Mouse (Mus musculus) induced T-regulatory cell, adult 2 months (primary cell): Measurements from ENCODE around the gene Sct.
"Not testable (repeated sequence)": the region's sequence is repeated elsewhere in the genome, so short reads cannot be mapped to it uniquely, and the experiment has no call there.

Experiments used
- DNase-seq: peaks from one replicate; pipeline ENCODE4 v3.0.0-alpha.2; 2012; ENCODE audit warnings: low read depth

Gene Sct

DNA sequence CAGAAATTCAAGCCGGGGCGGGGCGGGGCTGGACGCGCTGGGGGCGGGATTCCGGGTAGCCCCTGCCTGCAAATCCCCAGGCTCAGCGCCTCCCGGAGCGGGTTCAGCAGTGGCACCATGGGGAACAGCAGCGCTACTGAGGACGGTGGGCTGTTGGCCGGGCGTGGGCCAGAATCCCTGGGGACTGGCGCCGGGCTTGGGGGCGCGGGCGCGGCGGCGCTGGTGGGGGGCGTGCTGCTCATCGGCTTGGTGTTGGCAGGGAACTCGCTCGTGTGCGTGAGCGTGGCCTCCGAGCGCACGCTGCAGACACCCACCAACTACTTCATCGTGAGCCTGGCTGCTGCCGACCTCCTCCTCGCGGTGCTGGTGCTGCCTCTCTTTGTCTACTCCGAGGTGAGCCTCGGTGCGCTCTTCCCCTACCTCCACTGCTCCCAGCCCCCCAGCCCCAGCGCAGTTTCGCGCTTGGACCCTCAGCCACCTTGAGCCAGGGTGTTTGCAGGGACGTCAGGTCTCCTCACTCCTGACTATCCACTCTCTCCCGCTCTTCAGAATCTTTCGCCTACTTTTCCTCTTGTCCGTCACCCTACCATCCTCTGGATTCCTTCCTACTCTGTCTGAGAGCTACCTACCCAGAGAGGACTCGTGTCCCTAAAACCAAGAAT is 13.1 kb upstream of the Sct start, which contains the start of gene Drd4:
Drd4 (plus strand) TSS at position 86 of the 662 bp plus-strand sequence.
- DNase-seq: no peak

- no peak for DNase-seq
These were observed 9.1 kb upstream of the Sct start for GRCm38 (mm10) chr7:141288042-141288441.

GRCm38 (mm10) chr7:141282756-141283155 is 3.8 kb upstream of the Sct start:
- DNase-seq: no peak

DNA sequence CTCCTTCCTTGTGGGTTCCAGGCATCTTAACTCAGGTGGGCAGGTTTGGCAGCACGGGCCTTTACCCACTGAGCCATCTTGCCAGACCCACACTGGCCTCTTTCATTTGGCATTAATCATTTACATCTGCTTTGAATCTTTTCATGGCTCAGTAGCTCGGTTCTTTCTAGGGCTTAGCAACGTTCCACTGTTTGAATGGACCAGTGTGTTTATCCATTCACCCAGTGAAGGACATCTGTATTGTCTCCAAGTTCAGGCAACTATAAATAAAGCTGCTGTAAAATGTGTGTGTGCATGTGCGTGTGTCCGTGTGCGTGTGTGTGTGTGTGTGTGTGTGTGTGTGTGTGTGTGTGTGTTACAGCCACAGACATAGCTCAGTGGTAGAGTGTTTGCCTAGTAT is 2.5 kb upstream of the Sct start:
- no peak for DNase-seq

DNA sequence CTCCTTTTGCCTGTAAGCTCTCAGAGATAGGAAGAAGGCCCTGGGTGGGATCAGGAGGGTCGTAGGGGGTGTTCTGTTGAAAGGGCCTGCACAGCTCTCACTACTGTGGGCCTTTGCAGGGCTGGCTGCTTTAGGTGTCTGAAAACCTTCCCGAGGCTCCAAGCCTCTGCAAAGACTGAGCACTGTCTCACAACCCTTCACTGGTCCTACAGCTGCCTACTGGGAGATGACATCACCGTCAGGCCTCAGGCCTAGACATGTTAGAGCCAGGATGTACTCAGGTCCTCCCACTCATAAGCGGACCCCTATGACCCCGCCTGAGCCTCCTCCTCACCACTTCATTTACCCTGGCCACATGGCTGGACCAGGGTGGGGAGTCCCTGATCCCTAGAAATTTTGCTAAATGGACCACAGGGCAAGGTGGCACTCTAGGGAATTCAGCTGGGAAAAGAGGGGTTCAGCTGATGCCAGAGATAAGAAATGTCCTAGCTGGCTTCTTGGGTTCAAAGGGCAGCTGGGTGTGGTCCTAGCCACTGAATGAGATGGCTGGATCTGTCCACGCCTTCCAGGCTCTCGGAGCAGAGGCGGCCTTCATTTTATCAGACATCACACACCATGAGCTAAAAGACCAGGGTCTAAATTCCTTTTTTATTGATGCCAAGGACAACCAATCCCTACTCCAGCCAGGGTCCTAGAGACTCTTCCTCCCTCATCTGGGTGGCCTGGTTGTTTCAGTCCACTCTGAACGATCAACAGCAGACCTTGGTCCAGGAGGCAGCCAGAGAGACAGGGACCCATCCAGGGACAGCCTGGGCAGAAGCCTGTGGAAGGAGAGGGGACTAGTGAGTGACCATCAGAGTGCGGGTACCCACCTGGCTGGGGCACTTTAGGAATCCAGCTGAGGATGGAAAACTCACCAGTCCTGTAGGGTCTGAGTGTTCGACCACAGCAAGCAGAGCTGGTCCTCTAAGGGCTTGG is 943 bp downstream of the Sct start:
- DNase-seq: no peak

GRCm38 (mm10) chr7:141276546-141276945 is 2.4 kb downstream of the Sct start, which contains the start of gene Cdhr5:
Cdhr5 (minus strand) TSS chr7:141276786.
- DNase-seq: no peak

GRCm38 (mm10) chr7:141275356-141275755 is 3.6 kb downstream of the Sct start:
- no peak for DNase-seq

DNA sequence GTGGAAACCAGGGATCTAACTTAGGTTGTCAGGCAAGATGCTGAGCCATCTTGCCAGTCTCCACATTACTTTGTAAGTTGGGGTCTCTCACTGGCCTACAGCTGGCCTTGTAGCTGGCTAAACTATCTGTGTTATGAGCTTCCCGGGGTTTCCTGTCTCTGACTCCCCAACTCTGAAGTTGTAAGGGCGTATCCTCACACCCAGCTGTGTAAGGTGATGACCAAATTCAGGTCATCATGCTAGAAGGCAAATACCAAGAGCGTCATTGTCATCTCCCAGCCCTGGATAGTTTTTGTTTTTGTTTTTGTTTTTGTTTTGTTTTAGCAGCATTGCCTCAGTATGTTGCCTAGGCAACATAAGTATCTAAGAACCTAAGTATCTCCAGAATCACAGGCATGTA is 8.3 kb downstream of the Sct start:
- DNase-seq: peak; percentile 59

- no peak for DNase-seq
These were observed 9.7 kb downstream of the Sct start for GRCm38 (mm10) chr7:141269273-141269545.

DNA sequence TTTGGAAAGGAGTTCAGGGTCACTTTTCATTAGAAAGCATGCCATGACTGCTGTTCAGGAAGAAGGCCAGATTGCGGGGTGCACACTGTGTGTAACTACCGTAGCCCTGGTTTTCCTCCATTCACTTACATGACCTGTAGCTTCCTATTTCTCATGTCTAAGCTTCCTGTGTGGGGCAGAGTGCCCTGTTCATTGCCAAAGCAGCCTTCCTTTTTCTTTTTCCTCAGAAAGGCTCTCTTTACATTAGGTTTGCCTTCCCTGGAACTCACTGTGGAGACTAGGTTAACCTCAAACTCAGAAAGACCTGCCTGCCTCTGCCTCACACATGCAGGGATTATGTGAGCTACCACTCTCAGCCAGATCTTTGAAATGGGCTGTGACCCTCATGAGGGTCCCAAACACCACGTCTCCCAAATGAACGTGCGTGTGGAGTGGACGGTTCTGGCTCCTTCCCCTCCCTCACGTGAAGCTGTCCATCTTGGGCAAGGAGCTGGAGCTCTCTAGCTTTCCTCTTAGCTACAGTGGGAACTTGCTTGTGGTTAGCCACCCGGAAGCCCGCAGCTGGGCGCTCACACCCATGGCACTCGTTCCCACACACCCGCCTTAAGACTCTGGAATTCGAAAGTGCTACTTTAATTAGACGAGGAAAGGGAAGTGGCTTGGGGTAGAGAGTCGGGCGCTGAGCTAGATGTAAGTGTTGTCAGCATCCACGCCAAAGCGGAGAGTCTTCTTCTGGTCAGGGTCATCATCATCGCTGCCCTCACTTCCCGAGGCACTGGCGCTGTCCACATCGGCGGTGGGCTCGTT is 10.3 kb downstream of the Sct start:
- peak; percentile 67 for DNase-seq

GRCm38 (mm10) chr7:141265739-141266561 is 13.0 kb downstream of the Sct start, which contains the start of gene Irf7:
Irf7 (minus strand) TSS chr7:141266481.
- peak; percentile 94 for DNase-seq

- DNase-seq: no peak
These were observed 13.6 kb downstream of the Sct start for GRCm38 (mm10) chr7:141265411-141265738.

DNA sequence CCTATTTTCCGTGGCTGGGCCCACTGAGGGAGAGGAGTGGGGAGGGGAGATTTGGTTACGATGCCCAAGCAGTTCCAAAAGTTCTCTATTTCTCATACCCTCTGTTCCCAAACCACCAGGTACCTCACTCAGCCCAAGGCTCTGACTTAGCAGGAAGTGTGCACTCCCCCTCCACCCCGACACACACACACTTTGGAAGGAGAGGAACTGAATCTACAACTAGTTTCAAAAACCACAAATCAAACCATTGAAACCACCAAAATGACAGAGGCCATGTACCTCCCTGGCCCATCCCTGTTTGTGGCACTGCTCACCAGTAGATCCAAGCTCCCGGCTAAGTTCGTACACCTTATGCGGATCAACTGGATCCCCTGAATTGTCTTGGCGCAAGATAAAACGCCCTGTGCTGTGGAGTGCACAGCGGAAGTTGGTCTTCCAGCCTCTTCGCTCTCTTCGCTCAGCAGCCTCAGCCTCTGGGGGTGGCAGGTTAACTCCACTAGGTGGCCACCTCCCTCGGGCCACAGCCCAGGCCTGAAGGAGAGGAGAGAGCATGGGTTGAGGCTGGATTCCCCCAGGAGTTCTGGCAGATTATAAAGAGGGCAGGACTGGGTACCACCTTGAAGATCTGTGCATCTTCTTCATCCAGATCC is 14.0 kb downstream of the Sct start:
- DNase-seq: peak; percentile 80

DNA sequence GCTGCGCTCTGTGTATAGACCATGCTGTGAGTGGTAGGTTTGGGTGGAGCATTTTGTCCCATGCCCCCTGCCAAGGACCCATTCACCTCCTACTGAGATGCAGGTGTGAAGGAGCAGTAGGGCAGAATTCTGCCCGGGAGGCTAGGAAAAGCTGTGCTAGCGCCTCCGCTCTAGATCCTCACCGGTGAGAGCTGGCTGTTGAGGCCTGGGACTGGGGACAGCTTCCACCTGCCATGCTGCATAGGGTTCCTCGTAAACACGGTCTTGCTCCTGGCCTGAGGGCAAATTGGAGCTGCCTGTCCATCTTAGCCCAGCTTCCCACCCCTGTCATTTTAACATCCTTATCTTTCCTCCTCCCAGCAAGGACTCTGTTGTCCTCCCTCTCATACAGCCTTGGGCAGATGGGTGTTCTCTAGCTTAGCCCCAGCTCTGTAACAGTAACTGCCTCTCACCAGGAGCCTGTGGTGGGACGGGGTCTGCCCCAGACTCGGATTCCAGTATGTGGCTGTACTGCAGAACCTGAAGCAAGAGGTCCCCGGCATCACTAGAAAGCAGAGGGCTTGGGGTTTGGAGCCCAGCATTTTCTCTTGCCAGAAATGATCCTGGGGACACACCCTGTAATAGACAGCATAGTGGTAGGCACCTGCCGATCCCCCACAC is 14.8 kb downstream of the Sct start:
- DNase-seq: no peak

DNA sequence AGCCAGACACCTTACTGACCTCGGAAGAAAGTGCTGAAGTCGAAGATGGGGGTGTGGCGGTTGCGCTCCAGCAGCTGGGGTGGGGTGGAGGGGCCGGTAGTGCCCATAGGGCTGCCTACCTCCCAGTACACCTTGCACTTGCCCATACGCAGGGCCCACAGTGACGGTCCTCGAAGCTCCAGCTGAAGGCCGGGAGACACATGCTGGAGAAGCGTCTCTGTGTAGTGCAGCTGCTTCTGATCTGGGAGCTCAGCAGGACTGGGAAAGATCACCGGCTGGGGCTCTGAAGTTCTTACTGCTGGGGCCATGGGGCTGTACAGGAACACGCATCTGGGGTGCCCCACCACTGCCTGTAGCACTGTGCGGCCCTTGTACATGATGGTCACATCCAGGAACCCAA is 15.3 kb downstream of the Sct start:
- DNase-seq: no peak

GRCm38 (mm10) chr7:141261480-141261879 is 17.5 kb downstream of the Sct start:
- no peak for DNase-seq

- no peak for DNase-seq
These were observed 22.8 kb downstream of the Sct start for GRCm38 (mm10) chr7:141256159-141256558.

DNA sequence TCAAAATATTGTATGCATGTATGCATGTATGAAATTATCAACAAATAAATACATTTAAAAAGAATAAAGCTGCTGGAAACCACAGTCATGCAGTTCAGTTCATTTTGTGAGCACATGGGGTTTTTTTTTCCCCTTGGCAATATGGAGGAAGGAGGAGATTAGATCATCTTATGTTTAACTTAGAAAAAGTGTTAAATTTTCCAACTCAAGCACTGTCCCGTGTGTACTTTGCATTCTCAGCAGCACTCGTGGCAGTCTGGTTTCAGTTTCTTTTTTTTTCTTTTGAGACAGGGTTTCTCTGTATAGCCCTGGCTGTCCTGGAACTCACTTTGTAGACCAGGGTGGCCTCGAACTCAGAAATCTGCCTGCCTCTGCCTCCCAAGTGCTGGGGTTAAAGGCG is 28.4 kb downstream of the Sct start:
- not testable (repeated sequence) for DNase-seq

DNA sequence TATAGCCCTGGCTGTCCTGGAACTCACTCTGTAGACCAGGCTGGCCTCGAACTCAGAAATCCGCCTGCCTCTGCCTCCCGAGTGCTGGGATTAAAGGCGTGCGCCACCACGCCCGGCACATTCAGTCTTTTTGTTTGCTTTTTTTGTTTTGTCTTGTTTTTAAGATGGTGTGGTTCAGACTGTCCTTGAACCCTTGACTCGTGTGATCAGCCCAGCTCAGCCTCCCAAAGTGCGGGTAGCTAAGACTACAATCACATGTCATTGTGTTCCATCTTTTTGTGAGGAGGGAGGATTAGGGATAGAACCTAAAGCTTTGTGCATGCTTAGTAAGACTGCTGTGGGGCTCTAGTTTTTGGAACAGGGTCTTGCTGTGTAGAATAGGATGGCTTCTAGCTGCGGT is 47.4 kb downstream of the Sct start:
- no peak for DNase-seq

DNA sequence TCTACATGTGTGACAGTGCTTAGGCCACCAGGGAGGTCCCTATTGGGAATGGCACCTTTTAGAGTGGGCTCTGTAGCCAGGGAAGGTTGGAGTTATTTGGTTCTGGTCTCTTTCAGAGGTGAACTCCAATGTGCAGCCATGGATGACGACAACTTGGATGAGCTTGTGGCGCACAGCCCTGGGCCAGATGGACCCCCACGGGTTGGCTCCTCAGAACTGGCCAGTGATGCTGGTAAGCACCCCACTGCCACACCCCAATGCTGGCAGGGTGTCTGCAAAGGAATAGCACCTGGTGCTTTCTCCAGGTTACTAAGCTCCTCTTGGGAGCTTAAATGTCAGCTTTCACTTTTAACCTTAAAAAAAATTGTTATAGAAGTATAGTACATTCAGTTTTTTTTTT is 47.8 kb downstream of the Sct start:
- no peak for DNase-seq

DNA sequence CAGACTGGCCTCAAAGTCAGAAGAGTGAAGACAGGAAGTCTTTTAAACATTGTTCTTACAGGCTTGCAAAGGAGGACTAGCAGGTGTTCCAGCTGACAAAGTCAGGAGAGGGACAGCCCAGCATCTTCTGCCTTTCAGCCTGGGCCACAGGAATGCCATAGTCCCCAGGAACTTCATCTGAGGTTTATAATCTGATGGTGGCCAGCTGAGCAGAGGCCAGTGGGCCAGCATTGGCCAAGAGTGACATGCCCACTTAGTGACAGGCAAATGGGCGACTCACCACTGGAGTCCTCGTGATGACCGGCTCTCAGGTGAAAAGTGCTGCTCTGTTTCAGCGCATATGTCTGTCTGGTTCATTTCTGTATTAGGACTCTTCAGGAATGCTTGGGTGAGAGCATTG is 48.4 kb downstream of the Sct start:
- no peak for DNase-seq
